Mouse (Mus musculus) neural tube, embryonic 10.5 days (tissue): Measurements from ENCODE around the gene Vmn1r89.

ENCODE experiments used
- DNase-seq: peaks from one replicate; pipeline ENCODE4 v3.0.0-alpha.2; 2017; ENCODE audit warnings: low spot score; ENCODE audit errors: extremely low spot score

Vmn1r89 gene

GRCm38 (mm10) chr7:13212720-13213119 is at the start of gene Vmn1r89:
Vmn1r89 (plus strand) TSS chr7:13213020.
- DNase-seq: no peak

GRCm38 (mm10) chr7:13260746-13261700 is 48.2 kb downstream of the Vmn1r89 start:
- no peak for DNase-seq

GRCm38 (mm10) chr7:13263851-13264250 is 51.0 kb downstream of the Vmn1r89 start:
- DNase-seq: no peak

GRCm38 (mm10) chr7:13264396-13264795 is 51.6 kb downstream of the Vmn1r89 start:
- DNase-seq: no peak

- DNase-seq: no peak
Measured at GRCm38 (mm10) chr7:13268749-13269260, 56.0 kb downstream of the Vmn1r89 start.

- no peak for DNase-seq
Measured at GRCm38 (mm10) chr7:13269394-13269793, 56.6 kb downstream of the Vmn1r89 start.
